Mouse (Mus musculus): ENCODE data around the gene Zbtb49. TPM values are rescaled to one million over a fixed set of nuclear protein-coding genes. Genes with fewer than 3 reads are reported as not detected.

The Zbtb49 gene
- total and polyA plus RNA-seq, 2 experiments from 2014 or later: 4.4 to 6.4 TPM

- DNase-seq (ENCODE audit: low spot score) (no peak), ATAC-seq (ENCODE audit: insufficient read depth, low read depth) (no peak)
- H3K4me3 ChIP-seq (ENCODE audit: low read depth, low read length): no peak overlapping the region
- H3K9me3 ChIP-seq (replicated peaks; ENCODE audit: control insufficient read depth, low read length): no peaks in the 10 kb centered on the region
- H3K9ac ChIP-seq (replicated peaks; ENCODE audit: low read depth, low read length): no peak overlapping the region
- 89% methylated on average over 2 of the region's 2 CpGs for WGBS
- H3K36me3 ChIP-seq (replicated peaks; ENCODE audit: control insufficient read depth, insufficient read depth, low read length): peaks cover 31% of the 10 kb centered on the region
- no peak overlapping the region for H3K27ac ChIP-seq (ENCODE audit: low read depth)
- H3K4me1 ChIP-seq (ENCODE audit: control insufficient read depth, insufficient read depth): no peaks in the 10 kb centered on the region
- H3K4me2 ChIP-seq (ENCODE audit: low read depth, low read length): no peak overlapping the region
- H3K27me3 ChIP-seq (ENCODE audit: control insufficient read depth, insufficient read depth, low read length): no peaks in the 10 kb centered on the region
- TF ChIP-seq CTCF (IDR thresholded peaks at IDR 0.05; ENCODE audit: low read depth) (no peak), EP300 (IDR thresholded peaks at IDR 0.05; ENCODE audit: low read depth) (no peak)
Measured at GRCm38 (mm10) chr5:38236627-38237026, 16.4 kb upstream of the Zbtb49 start.

- WGBS: 75% methylated on average over 4 of the region's 4 CpGs
- H3K27ac ChIP-seq (ENCODE audit: low read depth): no peak overlapping the region
- peaks cover 43% of the 10 kb centered on the region for H3K36me3 ChIP-seq (replicated peaks; ENCODE audit: control insufficient read depth, insufficient read depth, low read length)
- no peak overlapping the region for H3K4me3 ChIP-seq (ENCODE audit: low read depth, low read length)
- ATAC-seq (ENCODE audit: insufficient read depth, low read depth): no peak
- no peak overlapping the region for H3K9ac ChIP-seq (replicated peaks; ENCODE audit: low read depth, low read length)
- H3K4me1 ChIP-seq (ENCODE audit: control insufficient read depth, insufficient read depth): no peaks in the 10 kb centered on the region
- no peaks in the 10 kb centered on the region for H3K27me3 ChIP-seq (ENCODE audit: control insufficient read depth, insufficient read depth, low read length)
- TF ChIP-seq CTCF (IDR thresholded peaks at IDR 0.05; ENCODE audit: low read depth) (peak; percentile 59), EP300 (IDR thresholded peaks at IDR 0.05; ENCODE audit: low read depth) (no peak)
- no peaks in the 10 kb centered on the region for H3K9me3 ChIP-seq (replicated peaks; ENCODE audit: control insufficient read depth, low read length)
- H3K4me2 ChIP-seq (ENCODE audit: low read depth, low read length): no peak overlapping the region
- DNase-seq (ENCODE audit: low spot score): no peak
Measured at GRCm38 (mm10) chr5:38235422-38235821, 15.2 kb upstream of the Zbtb49 start.

- Histone ChIP-seq H3K9ac (replicated peaks; ENCODE audit: low read depth, low read length) (peak overlapping the region; percentile 76), H3K4me1 (ENCODE audit: control insufficient read depth, insufficient read depth) (peaks cover 16% of the 10 kb centered on the region), H3K4me2 (ENCODE audit: low read depth, low read length) (peak overlapping the region; percentile 75), H3K27me3 (ENCODE audit: control insufficient read depth, insufficient read depth, low read length) (no peaks in the 10 kb centered on the region), H3K4me3 (ENCODE audit: low read depth, low read length) (peak overlapping the region; percentile 85), H3K9me3 (replicated peaks; ENCODE audit: control insufficient read depth, low read length) (no peaks in the 10 kb centered on the region), H3K36me3 (replicated peaks; ENCODE audit: control insufficient read depth, insufficient read depth, low read length) (peaks cover 11% of the 10 kb centered on the region; the same call in 1 of the 2 replicates), H3K27ac (ENCODE audit: low read depth) (peak overlapping the region; percentile 54)
- peak; percentile 69 for ATAC-seq (ENCODE audit: insufficient read depth, low read depth)
- no peak for TF ChIP-seq CTCF (IDR thresholded peaks at IDR 0.05; ENCODE audit: low read depth)
- no peak for TF ChIP-seq EP300 (IDR thresholded peaks at IDR 0.05; ENCODE audit: low read depth)
- under 1% methylated on average over 31 of the region's 35 CpGs for WGBS
- peak; percentile 12 for DNase-seq (ENCODE audit: low spot score)
Measured at GRCm38 (mm10) chr5:38219771-38220307, 418 bp downstream of the Zbtb49 start.

- 86% methylated on average over 6 of the region's 6 CpGs for WGBS
- H3K4me1 ChIP-seq (ENCODE audit: control insufficient read depth, insufficient read depth): no peaks in the 10 kb centered on the region
- H3K27ac ChIP-seq (ENCODE audit: low read depth): no peak overlapping the region
- peaks cover 68% of the 10 kb centered on the region for H3K36me3 ChIP-seq (replicated peaks; ENCODE audit: control insufficient read depth, insufficient read depth, low read length)
- H3K9ac ChIP-seq (replicated peaks; ENCODE audit: low read depth, low read length): no peak overlapping the region
- H3K27me3 ChIP-seq (ENCODE audit: control insufficient read depth, insufficient read depth, low read length): no peaks in the 10 kb centered on the region
- DNase-seq (ENCODE audit: low spot score) (no peak), ATAC-seq (ENCODE audit: insufficient read depth, low read depth) (no peak)
- TF ChIP-seq EP300 (IDR thresholded peaks at IDR 0.05; ENCODE audit: low read depth) (no peak), CTCF (IDR thresholded peaks at IDR 0.05; ENCODE audit: low read depth) (no peak)
- no peak overlapping the region for H3K4me2 ChIP-seq (ENCODE audit: low read depth, low read length)
- H3K4me3 ChIP-seq (ENCODE audit: low read depth, low read length): no peak overlapping the region
- H3K9me3 ChIP-seq (replicated peaks; ENCODE audit: control insufficient read depth, low read length): no peaks in the 10 kb centered on the region
Measured at GRCm38 (mm10) chr5:38213009-38213408, 7.2 kb downstream of the Zbtb49 start.

- 82% methylated on average over 8 of the region's 8 CpGs for WGBS
- peaks cover 68% of the 10 kb centered on the region for H3K36me3 ChIP-seq (replicated peaks; ENCODE audit: control insufficient read depth, insufficient read depth, low read length)
Measured at GRCm38 (mm10) chr5:38211691-38212090, 8.6 kb downstream of the Zbtb49 start.

GRCm38 (mm10) chr5:38208985-38209384 is 11.3 kb downstream of the Zbtb49 start:
- Histone ChIP-seq H3K27me3 (ENCODE audit: control insufficient read depth, insufficient read depth, low read length) (no peaks in the 10 kb centered on the region), H3K36me3 (replicated peaks; ENCODE audit: control insufficient read depth, insufficient read depth, low read length) (peaks cover 67% of the 10 kb centered on the region), H3K9ac (replicated peaks; ENCODE audit: low read depth, low read length) (no peak overlapping the region), H3K27ac (ENCODE audit: low read depth) (no peak overlapping the region), H3K4me1 (ENCODE audit: control insufficient read depth, insufficient read depth) (no peaks in the 10 kb centered on the region), H3K4me2 (ENCODE audit: low read depth, low read length) (no peak overlapping the region), H3K9me3 (replicated peaks; ENCODE audit: control insufficient read depth, low read length) (no peaks in the 10 kb centered on the region), H3K4me3 (ENCODE audit: low read depth, low read length) (no peak overlapping the region)
- TF ChIP-seq CTCF (IDR thresholded peaks at IDR 0.05; ENCODE audit: low read depth) (no peak), EP300 (IDR thresholded peaks at IDR 0.05; ENCODE audit: low read depth) (no peak)
- WGBS: 57% methylated on average over 8 of the region's 8 CpGs
- DNase-seq (ENCODE audit: low spot score): no peak
- ATAC-seq (ENCODE audit: insufficient read depth, low read depth): no peak; the same call in 1 of the 2 replicates

More at GRCm38 (mm10) chr5:38211691-38212090, 8.6 kb downstream of the Zbtb49 start:
- Histone ChIP-seq H3K9ac (replicated peaks; ENCODE audit: low read depth, low read length) (no peak overlapping the region), H3K27me3 (ENCODE audit: control insufficient read depth, insufficient read depth, low read length) (no peaks in the 10 kb centered on the region), H3K4me1 (ENCODE audit: control insufficient read depth, insufficient read depth) (no peaks in the 10 kb centered on the region), H3K4me3 (ENCODE audit: low read depth, low read length) (no peak overlapping the region), H3K4me2 (ENCODE audit: low read depth, low read length) (no peak overlapping the region), H3K9me3 (replicated peaks; ENCODE audit: control insufficient read depth, low read length) (no peaks in the 10 kb centered on the region), H3K27ac (ENCODE audit: low read depth) (no peak overlapping the region)
- ATAC-seq (ENCODE audit: insufficient read depth, low read depth): no peak
- DNase-seq (ENCODE audit: low spot score): no peak
- TF ChIP-seq EP300 (IDR thresholded peaks at IDR 0.05; ENCODE audit: low read depth): no peak
- no peak for TF ChIP-seq CTCF (IDR thresholded peaks at IDR 0.05; ENCODE audit: low read depth)

Measured in heart, postnatal 0 days (tissue).